In the genomic region with DNA sequence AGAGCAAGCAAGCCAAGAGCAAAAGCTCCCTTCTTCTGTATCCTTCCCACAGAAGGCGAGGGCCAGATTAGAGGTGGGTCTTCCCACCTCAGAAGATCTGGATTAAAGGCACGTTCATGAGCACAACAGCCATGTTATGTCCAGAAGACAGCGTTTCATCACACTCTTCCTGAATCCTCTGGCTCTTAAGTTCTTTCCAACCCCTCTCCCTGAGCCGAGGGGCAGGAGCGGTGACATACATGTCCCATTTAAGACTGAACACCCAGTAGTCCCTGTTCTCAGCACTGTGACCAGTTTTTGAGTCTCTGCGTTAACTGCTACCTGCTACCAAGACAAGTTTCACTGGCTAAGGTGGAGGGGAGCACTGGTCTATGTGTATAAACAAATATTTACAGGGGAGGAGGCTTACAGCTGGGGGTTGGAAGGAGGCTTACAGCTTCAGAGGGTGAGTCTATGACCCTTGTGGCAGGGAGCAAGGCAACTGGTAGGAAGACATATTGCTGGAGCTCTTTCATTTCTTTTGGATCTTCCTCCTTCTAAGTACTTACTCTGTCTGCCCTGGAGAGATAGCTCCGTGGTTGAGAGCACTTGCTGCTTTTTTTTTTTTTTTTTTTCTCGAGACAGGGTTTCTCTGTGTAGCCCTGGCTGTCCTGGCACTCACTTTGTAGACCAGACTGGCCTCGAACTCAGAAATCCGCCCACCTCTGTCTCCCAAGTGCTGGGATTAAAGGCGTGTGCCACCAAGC, we compare ENCODE assay signal across 8 mouse cellular contexts. TPM values are rescaled to one million over a fixed set of nuclear protein-coding genes. Genes with fewer than 3 reads are reported as not detected.
DNase-seq lines count a peak whose midpoint lies in the region; ATAC-seq and TF ChIP-seq lines count a peak whose summit lies in the region.

A gene (minus strand): TSS at position 51 of the 746 bp plus-strand sequence.

- no peak within 1 kb of the TSS for H3K4me3 ChIP-seq in kidney, embryonic 14.5 days (ENCODE audit: low read length)
- no peak within 1 kb of the TSS for H3K4me3 ChIP-seq in G1E (ENCODE audit: low read depth, low read length)
- no peak within 1 kb of the TSS for H3K4me3 ChIP-seq in embryonic fibroblast, embryonic 13.5 days (ENCODE audit: insufficient read depth, low read length)
- H3K4me3 ChIP-seq in stomach, embryonic 15.5 days (replicated peaks), result no peak within 1 kb of the TSS

- no peak within 1 kb of the TSS for H3K4me2 ChIP-seq in kidney, embryonic 14.5 days (replicated peaks; ENCODE audit: low read depth, low read length)
- H3K4me2 ChIP-seq in stomach, embryonic 15.5 days, result no peak within 1 kb of the TSS

- TF ChIP-seq CTCF in G1E (IDR thresholded peaks at IDR 0.05; ENCODE audit: low read depth, low read length), result no peak
- TF ChIP-seq CTCF in embryonic fibroblast, embryonic 13.5 days (IDR thresholded peaks at IDR 0.05; ENCODE audit: borderline replicate concordance, insufficient read depth, low read length), result no peak

- H3K36me3 ChIP-seq in kidney, embryonic 14.5 days (ENCODE audit: control insufficient read depth, insufficient read depth, low read length), result no peaks in the 10 kb centered on the region
- no peaks in the 10 kb centered on the region for H3K36me3 ChIP-seq in G1E (replicated peaks)
- H3K36me3 ChIP-seq in stomach, embryonic 15.5 days, result no peaks in the 10 kb centered on the region

- no peaks in the 10 kb centered on the region for H3K27me3 ChIP-seq in kidney, embryonic 14.5 days (ENCODE audit: control insufficient read depth, insufficient read depth, low read length)
- 0 out of 2 replicates have a peak, but pooled peaks cover 2% of the 10 kb centered on the region for H3K27me3 ChIP-seq in G1E (ENCODE audit: insufficient read depth, low read length)
- H3K27me3 ChIP-seq in stomach, embryonic 15.5 days (replicated peaks), result no peaks in the 10 kb centered on the region

- no peak for DNase-seq in kidney, postnatal 4 days
- DNase-seq in G1E (ENCODE audit: low spot score), result no peak
- no peak for DNase-seq in large intestine, adult 2 months (ENCODE audit: low read depth, low spot score)
- DNase-seq in kidney, adult 18-20 months, result no peak
- DNase-seq in kidney, adult 11 months, result no peak

- TF ChIP-seq POLR2A in embryonic fibroblast, embryonic 13.5 days (IDR thresholded peaks at IDR 0.05; ENCODE audit: low read depth, low read length), result no peak

- no peak for ATAC-seq in kidney, embryonic 14.5 days (ENCODE audit: low FRiP score, low TSS enrichment)
- no peak for ATAC-seq in G1E (ENCODE audit: extremely low read depth, insufficient number of reproducible peaks, low FRiP score, poor library complexity, severe bottlenecking)
- ATAC-seq in stomach, embryonic 15.5 days (ENCODE audit: insufficient read depth, low FRiP score, low read depth), result no peak

- H3K9me3 ChIP-seq in kidney, embryonic 14.5 days (ENCODE audit: control insufficient read depth, low read length), result no peaks in the 10 kb centered on the region
- no peaks in the 10 kb centered on the region for H3K9me3 ChIP-seq in G1E (replicated peaks)
- no peaks in the 10 kb centered on the region for H3K9me3 ChIP-seq in stomach, embryonic 15.5 days

- 71% methylated on average over 11 of the region's 11 CpGs for WGBS in kidney, embryonic 14.5 days
- WGBS in large intestine, adult 2 months, result 75% methylated on average over 11 of the region's 11 CpGs
- WGBS in stomach, embryonic 15.5 days, result 70% methylated on average over 11 of the region's 11 CpGs

- H3K4me1 ChIP-seq in kidney, embryonic 14.5 days (ENCODE audit: control insufficient read depth, insufficient read depth, low read length), result no peaks in the 10 kb centered on the region
- H3K4me1 ChIP-seq in G1E (ENCODE audit: insufficient read depth, low read depth, low read length), result peaks cover 27% of the 10 kb centered on the region
- H3K4me1 ChIP-seq in embryonic fibroblast, embryonic 13.5 days (ENCODE audit: control insufficient read depth, insufficient read depth, low read length), result no peaks in the 10 kb centered on the region
- no peaks in the 10 kb centered on the region for H3K4me1 ChIP-seq in stomach, embryonic 15.5 days

- H3K27ac ChIP-seq in kidney, embryonic 14.5 days (ENCODE audit: low read depth, low read length), result no peak within 1 kb of the TSS
- H3K27ac ChIP-seq in embryonic fibroblast, embryonic 13.5 days (ENCODE audit: insufficient read depth, low read length), result no peak within 1 kb of the TSS
- no peak within 1 kb of the TSS for H3K27ac ChIP-seq in stomach, embryonic 15.5 days

- no peak within 1 kb of the TSS for H3K9ac ChIP-seq in kidney, embryonic 14.5 days (ENCODE audit: low read depth, low read length)
- H3K9ac ChIP-seq in stomach, embryonic 15.5 days, result no peak within 1 kb of the TSS

RNA-seq across cellular contexts. Expression of the gene that starts here (rescaled TPM):
- polyA plus RNA-seq in kidney, embryonic 14.5 days (2014; fragmentation: Nextera tagmentation; extraction: Ambion mirVana), result 13.5 and 20.2 TPM in 2 replicates
- total RNA-seq in G1E (2014; fragmentation: Nextera tagmentation) (202 and 209 TPM in 2 replicates), G1E (2017) (192 and 214 TPM in 2 replicates)
- 132 and 176 TPM in 2 replicates for polyA plus RNA-seq in G1E (2012)
- polyA plus RNA-seq in embryonic fibroblast, embryonic 13.5 days (2011; ENCODE audit: insufficient read length, low read depth, missing spikeins), result 103 and 135 TPM in 2 replicates
- polyA plus RNA-seq in large intestine, adult 2 months (2012; rRNA removed), result 16.3 and 27.6 TPM in 2 replicates
- polyA plus RNA-seq in stomach, embryonic 15.5 days (2015; fragmentation: Nextera tagmentation; extraction: Ambion mirVana), result 14.1 and 14.7 TPM in 2 replicates
